Mouse (Mus musculus) CH12.LX (cell line): Measurements from ENCODE around the gene Itch.
A peak's percentile ranks its signal among the peaks of the same experiment; 100 is the strongest.

Experiments used
- CHD2 ChIP-seq: IDR thresholded peaks from 2 replicates; pipeline ENCODE4 v1.6.1; 2011; ENCODE audit warnings: low read length, improper control_type of control experiment
- CTCF ChIP-seq, 2 experiments: IDR thresholded peaks in 1 of 2; conservative IDR thresholded peaks in 1 of 2; 2 replicates each; pipeline ENCODE4 v1.5.1; 2011 to 2012; ENCODE audit warnings: low read depth in 2 of 2, low read length in 2 of 2, improper control_type of control experiment in 1 of 2, inconsistent platforms in 1 of 2, mild to moderate bottlenecking in 1 of 2, moderate library complexity in 1 of 2
- EP300 ChIP-seq: IDR thresholded peaks from 2 replicates; pipeline ENCODE4 v1.6.1; 2011; ENCODE audit warnings: low read length, improper control_type of control experiment
- MAX ChIP-seq: IDR thresholded peaks from 2 replicates; pipeline ENCODE4 v1.6.1; 2011; ENCODE audit warnings: low read length, improper control_type of control experiment
- MXI1 ChIP-seq: IDR thresholded peaks from 2 replicates; pipeline ENCODE4 v1.6.1; 2011; ENCODE audit warnings: mild to moderate bottlenecking, low read depth, low read length, improper control_type of control experiment
- NRF1 ChIP-seq: IDR thresholded peaks from 2 replicates; pipeline ENCODE4 v1.6.1; 2014; ENCODE audit warnings: low read depth, mild to moderate bottlenecking, inconsistent platforms, low read length, improper control_type of control experiment, moderate library complexity
- POLR2A ChIP-seq: IDR thresholded peaks from 2 replicates; pipeline ENCODE4 v1.6.1; 2011; ENCODE audit warnings: low read depth, mild to moderate bottlenecking, improper control_type of control experiment, low read length
- SMC3 ChIP-seq: IDR thresholded peaks from 2 replicates; pipeline ENCODE4 v1.6.1; 2011; ENCODE audit warnings: low read depth, low read length, improper control_type of control experiment
- ZKSCAN1 ChIP-seq: IDR thresholded peaks from 2 replicates; pipeline ENCODE4 v1.6.1; 2012; ENCODE audit warnings: low read depth, inconsistent platforms, low read length, improper control_type of control experiment, borderline replicate concordance
- ZNF384 ChIP-seq: IDR thresholded peaks from 2 replicates; pipeline ENCODE4 v1.6.1; 2012; ENCODE audit warnings: low read depth, low read length, improper control_type of control experiment, inconsistent platforms

- TF ChIP-seq CHD2, result no peak
- peak; percentile 26 to 47; a peak in 2 of 4 replicates for TF ChIP-seq CTCF (conservative IDR thresholded peaks at IDR 0.05 in 1 of 2, IDR thresholded peaks at IDR 0.05 in 1 of 2; ENCODE audit: low read depth in 2 of 2, low read length in 2 of 2)
- TF ChIP-seq POLR2A, result no peak
- no peak for TF ChIP-seq EP300
- no peak for TF ChIP-seq ZNF384
- TF ChIP-seq MAX, result no peak
- TF ChIP-seq ZKSCAN1, result no peak
- no peak for TF ChIP-seq NRF1
- TF ChIP-seq SMC3, result peak; percentile 6; the same call in 1 of the 2 replicates
- no peak for TF ChIP-seq MXI1
These were observed 34.5 kb upstream of the Itch start for GRCm38 (mm10) chr2:155098720-155099380.
